Mouse (Mus musculus): ENCODE results near the gene Birc7.
A peak's percentile ranks its signal among the peaks of the same experiment; 100 is the strongest.

Gene Birc7

DNA sequence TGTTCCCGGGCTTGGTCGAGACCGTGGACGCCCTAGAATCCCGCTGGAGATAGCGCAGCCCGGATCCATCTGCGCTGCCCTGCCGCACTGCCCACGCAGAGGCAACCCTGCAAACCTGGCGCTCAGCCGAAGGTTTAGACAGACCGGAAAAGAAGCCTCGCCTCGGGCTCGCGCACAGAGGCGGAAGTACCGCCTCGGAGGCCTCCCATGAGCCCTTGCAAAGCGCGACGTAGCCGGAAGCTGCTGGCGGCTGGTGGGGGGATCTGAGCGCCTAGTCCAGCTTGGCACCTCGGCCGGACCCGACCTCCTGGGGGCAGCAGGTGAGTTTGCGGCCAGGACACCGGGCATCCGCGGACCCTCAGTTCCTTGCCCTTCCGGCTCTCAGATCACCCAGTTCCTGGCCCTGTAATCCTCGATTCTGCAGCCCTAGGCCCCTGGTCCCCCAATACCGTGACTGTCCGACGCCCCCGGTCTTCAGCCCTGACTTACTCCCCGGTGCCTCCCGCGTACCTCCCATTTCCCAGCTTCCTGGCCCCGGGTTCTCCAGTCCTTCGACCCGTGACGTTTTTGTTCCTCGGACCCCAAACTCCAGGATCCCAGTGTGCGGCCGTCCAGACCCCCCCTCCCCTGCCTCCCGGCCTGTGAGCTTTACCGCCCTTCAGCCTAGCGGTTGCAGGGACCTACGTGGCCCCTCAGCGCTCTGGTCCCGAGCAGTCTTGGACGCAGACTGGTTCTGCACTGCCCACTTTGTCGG lies 38.4 kb downstream of the Birc7 start, which contains the start of gene Arfgap1:
Gene Arfgap1 (plus strand): TSS at position 216 of the 754 bp plus-strand sequence.
- peak; percentile 91 to 93 for DNase-seq (ENCODE audit: low spot score in 2 of 2)

DNA sequence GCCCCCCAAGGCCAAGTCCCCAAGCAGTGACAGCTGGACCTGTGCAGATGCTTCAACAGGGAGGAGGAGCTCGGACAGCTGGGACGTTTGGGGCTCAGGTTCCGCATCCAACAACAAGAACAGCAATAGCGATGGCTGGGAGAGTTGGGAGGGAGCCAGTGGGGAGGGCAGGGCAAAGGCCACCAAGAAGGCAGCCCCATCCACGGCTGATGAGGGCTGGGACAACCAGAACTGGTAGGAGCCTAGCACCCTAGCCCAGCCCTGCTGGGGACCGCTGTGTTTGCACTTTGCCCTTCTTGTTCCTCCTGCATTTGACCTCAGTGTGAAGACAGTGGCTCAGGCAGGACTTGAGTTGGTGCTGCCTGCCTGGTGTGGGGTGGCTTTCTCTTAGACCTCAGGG lies 52.3 kb downstream of the Birc7 start:
- DNase-seq (ENCODE audit: low spot score in 2 of 2) = no peak
